Mouse (Mus musculus): Measurements from ENCODE around the gene Brd1. TPM values are rescaled to one million over a fixed set of nuclear protein-coding genes. Genes with fewer than 3 reads are reported as not detected.
"Not testable (repeated sequence)": the region's sequence is repeated elsewhere in the genome, so short reads cannot be mapped to it uniquely, and the experiment has no call there.

Gene Brd1
- polyA plus RNA-seq, 1 experiment = 26.1 TPM

DNA sequence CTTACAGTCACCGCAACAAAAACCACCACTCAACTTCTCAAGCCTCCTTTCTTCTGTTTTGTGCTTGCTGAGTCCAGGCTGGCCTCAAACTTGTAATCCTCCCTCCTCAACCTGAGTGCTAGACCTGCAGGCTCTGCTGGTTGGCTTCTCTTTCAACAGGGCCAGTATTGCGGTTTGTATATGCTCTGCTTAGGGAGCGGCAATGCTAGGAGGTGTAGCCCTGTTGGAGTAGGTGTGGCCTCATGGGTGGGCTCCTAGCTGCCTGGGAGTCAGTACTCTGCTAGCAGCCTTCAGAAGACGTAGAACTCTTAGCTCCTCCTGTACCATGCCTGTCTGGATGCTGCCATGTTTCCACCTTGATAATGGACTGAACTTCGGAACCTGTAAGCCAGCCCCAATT is 25.8 kb downstream of the Brd1 start:
- H3K4me1 ChIP-seq (ENCODE audit: control insufficient read depth, insufficient read depth, low read length) = no peaks in the 10 kb centered on the region; the same call in 1 of the 2 replicates
- 91% methylated on average over 5 of the region's 5 CpGs for WGBS
- DNase-seq = no peak
- no peaks in the 10 kb centered on the region for H3K27me3 ChIP-seq (ENCODE audit: control insufficient read depth, insufficient read depth, low read length)
- no peak overlapping the region for H3K27ac ChIP-seq (ENCODE audit: insufficient read depth, low read length)
- TF ChIP-seq CTCF (IDR thresholded peaks at IDR 0.05; ENCODE audit: borderline replicate concordance, insufficient read depth, low read depth, low read length) (no peak), POLR2A (IDR thresholded peaks at IDR 0.05; ENCODE audit: borderline replicate concordance, insufficient read depth, low read length) (no peak)
- H3K4me3 ChIP-seq (replicated peaks; ENCODE audit: insufficient read depth, low read depth, low read length) = no peak overlapping the region

DNA sequence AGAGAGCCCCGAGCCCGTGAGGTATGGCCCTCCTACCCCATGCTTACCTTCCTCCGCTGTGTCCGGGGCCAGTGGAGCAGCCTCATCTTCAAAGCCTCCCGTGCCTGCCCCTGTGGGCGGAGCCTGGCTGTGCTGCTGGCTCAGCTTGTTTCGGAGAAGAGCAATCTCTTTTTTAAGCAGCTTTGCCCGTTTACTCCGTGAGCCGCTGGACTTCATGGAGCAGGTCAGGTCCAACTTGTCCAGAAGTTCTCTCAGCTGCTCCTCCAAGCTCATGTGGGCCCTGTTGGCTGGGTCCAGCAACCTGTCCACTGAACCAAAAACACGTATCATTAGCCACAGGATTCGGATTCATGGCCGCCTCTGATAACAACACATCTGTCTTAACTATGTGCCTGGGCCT is 27.0 kb downstream of the Brd1 start:
- not testable (repeated sequence) for DNase-seq; H3K27ac ChIP-seq (ENCODE audit: insufficient read depth, low read length); H3K4me3 ChIP-seq (replicated peaks; ENCODE audit: insufficient read depth, low read depth, low read length); H3K27me3 ChIP-seq (ENCODE audit: control insufficient read depth, insufficient read depth, low read length); H3K4me1 ChIP-seq (ENCODE audit: control insufficient read depth, insufficient read depth, low read length)
- WGBS = 67% methylated on average over 13 of the region's 13 CpGs

DNA sequence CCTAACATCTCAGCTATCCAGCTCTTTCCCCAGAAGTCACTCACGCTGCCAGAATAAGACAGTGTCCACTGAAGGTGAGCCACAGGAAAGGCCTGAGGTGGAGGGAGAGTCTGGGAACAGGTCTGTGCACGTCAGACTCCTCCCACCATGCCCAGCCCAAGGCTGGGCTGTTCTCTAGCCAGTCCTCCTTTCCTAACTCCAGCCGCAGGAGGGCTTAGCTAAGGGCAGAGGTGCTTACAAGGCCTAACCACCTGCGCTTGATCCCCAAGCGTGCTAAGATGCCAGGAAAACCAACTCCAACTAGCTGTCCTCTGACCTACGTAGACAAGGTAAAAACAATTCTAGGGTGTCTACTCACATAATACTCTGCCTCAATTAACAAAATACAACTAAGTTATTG is 27.7 kb downstream of the Brd1 start:
- H3K4me3 ChIP-seq (replicated peaks; ENCODE audit: insufficient read depth, low read depth, low read length) = no peak overlapping the region
- H3K27ac ChIP-seq (ENCODE audit: insufficient read depth, low read length) = no peak overlapping the region
- DNase-seq = no peak
- 90% methylated on average over 6 of the region's 6 CpGs for WGBS
- TF ChIP-seq CTCF (IDR thresholded peaks at IDR 0.05; ENCODE audit: borderline replicate concordance, insufficient read depth, low read depth, low read length) (no peak), POLR2A (IDR thresholded peaks at IDR 0.05; ENCODE audit: borderline replicate concordance, insufficient read depth, low read length) (no peak)
- H3K27me3 ChIP-seq (ENCODE audit: control insufficient read depth, insufficient read depth, low read length) = no peaks in the 10 kb centered on the region
- H3K4me1 ChIP-seq (ENCODE audit: control insufficient read depth, insufficient read depth, low read length) = no peaks in the 10 kb centered on the region; the same call in 1 of the 2 replicates

- no peak overlapping the region for H3K27ac ChIP-seq (ENCODE audit: insufficient read depth, low read length)
- TF ChIP-seq POLR2A (IDR thresholded peaks at IDR 0.05; ENCODE audit: borderline replicate concordance, insufficient read depth, low read length) (no peak), CTCF (IDR thresholded peaks at IDR 0.05; ENCODE audit: borderline replicate concordance, insufficient read depth, low read depth, low read length) (no peak)
- H3K4me3 ChIP-seq (replicated peaks; ENCODE audit: insufficient read depth, low read depth, low read length) = no peak overlapping the region
- no peaks in the 10 kb centered on the region for H3K27me3 ChIP-seq (ENCODE audit: control insufficient read depth, insufficient read depth, low read length)
- no peak for DNase-seq
- no peaks in the 10 kb centered on the region; the same call in 1 of the 2 replicates for H3K4me1 ChIP-seq (ENCODE audit: control insufficient read depth, insufficient read depth, low read length)
- 55% methylated on average over 1 of the region's 1 CpGs for WGBS
These were observed 29.7 kb downstream of the Brd1 start for GRCm38 (mm10) chr15:88704284-88704683.

DNA sequence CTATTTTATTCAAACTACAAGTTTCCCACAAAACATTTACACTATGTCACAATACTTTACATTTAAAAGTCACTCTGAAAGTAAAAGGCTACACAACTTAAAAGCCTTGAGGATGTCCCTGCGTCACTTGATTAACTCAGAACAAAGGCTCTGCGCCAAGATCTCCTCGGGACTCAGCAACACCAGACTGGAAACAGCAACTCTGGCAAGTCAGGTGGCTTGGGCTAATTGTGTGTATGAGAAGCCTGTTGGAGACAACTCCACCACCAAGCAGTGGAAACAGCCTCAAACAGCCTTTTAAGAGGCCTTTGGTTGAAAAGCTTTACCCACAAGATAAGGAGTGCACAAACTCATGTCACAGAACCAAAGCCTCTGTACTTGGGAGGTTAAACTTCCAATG is 31.5 kb downstream of the Brd1 start:
- H3K4me1 ChIP-seq (ENCODE audit: control insufficient read depth, insufficient read depth, low read length) = no peaks in the 10 kb centered on the region; the same call in 1 of the 2 replicates
- H3K27me3 ChIP-seq (ENCODE audit: control insufficient read depth, insufficient read depth, low read length) = no peaks in the 10 kb centered on the region
- WGBS = 9% methylated on average over 3 of the region's 3 CpGs
- DNase-seq = peak in 1 of 2 experiments; percentile 51
- no peak overlapping the region for H3K27ac ChIP-seq (ENCODE audit: insufficient read depth, low read length)
- no peak for TF ChIP-seq POLR2A (IDR thresholded peaks at IDR 0.05; ENCODE audit: borderline replicate concordance, insufficient read depth, low read length)
- no peak for TF ChIP-seq CTCF (IDR thresholded peaks at IDR 0.05; ENCODE audit: borderline replicate concordance, insufficient read depth, low read depth, low read length)
- H3K4me3 ChIP-seq (replicated peaks; ENCODE audit: insufficient read depth, low read depth, low read length) = no peak overlapping the region

- TF ChIP-seq CTCF (IDR thresholded peaks at IDR 0.05; ENCODE audit: borderline replicate concordance, insufficient read depth, low read depth, low read length) = no peak
- no peak overlapping the region for H3K27ac ChIP-seq (ENCODE audit: insufficient read depth, low read length)
- H3K4me1 ChIP-seq (ENCODE audit: control insufficient read depth, insufficient read depth, low read length) = no peaks in the 10 kb centered on the region; the same call in 1 of the 2 replicates
- 60% methylated on average over 18 of the region's 18 CpGs for WGBS
- no peak for DNase-seq
- no peaks in the 10 kb centered on the region for H3K27me3 ChIP-seq (ENCODE audit: control insufficient read depth, insufficient read depth, low read length)
- no peak overlapping the region for H3K4me3 ChIP-seq (replicated peaks; ENCODE audit: insufficient read depth, low read depth, low read length)
These were observed 33.3 kb downstream of the Brd1 start for GRCm38 (mm10) chr15:88700759-88701158.

- 70% methylated on average over 5 of the region's 5 CpGs for WGBS
- H3K4me3 ChIP-seq (replicated peaks; ENCODE audit: insufficient read depth, low read depth, low read length) = no peak overlapping the region
- H3K27me3 ChIP-seq (ENCODE audit: control insufficient read depth, insufficient read depth, low read length) = no peaks in the 10 kb centered on the region
- DNase-seq = no peak
- peaks cover 5% of the 10 kb centered on the region; the same call in 1 of the 2 replicates for H3K4me1 ChIP-seq (ENCODE audit: control insufficient read depth, insufficient read depth, low read length)
- TF ChIP-seq POLR2A (IDR thresholded peaks at IDR 0.05; ENCODE audit: borderline replicate concordance, insufficient read depth, low read length) (no peak), CTCF (IDR thresholded peaks at IDR 0.05; ENCODE audit: borderline replicate concordance, insufficient read depth, low read depth, low read length) (no peak)
- no peak overlapping the region for H3K27ac ChIP-seq (ENCODE audit: insufficient read depth, low read length)
These were observed 34.5 kb downstream of the Brd1 start for GRCm38 (mm10) chr15:88699508-88699907.

DNA sequence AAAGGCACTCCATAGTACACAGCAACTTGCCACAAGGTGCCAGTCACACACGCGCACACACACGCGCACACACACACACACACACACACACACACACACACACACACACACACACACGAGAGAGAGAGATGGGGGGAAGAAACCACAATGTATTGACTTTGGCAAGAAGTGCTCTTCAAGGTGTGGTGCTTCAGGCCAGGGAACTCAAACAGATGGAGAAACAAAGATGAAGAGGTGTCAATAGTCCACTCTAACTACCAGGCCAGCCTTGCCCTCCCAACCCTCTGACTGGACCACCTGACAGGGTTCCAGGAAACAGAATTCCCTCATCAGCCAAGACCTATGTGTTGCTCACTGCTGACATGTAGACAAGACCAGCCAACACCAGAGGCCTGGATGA is 36.4 kb downstream of the Brd1 start:
- Histone ChIP-seq H3K4me1 (ENCODE audit: control insufficient read depth, insufficient read depth, low read length) (peaks cover 8% of the 10 kb centered on the region; the same call in 1 of the 2 replicates), H3K27me3 (ENCODE audit: control insufficient read depth, insufficient read depth, low read length) (no peaks in the 10 kb centered on the region), H3K4me3 (replicated peaks; ENCODE audit: insufficient read depth, low read depth, low read length) (no peak overlapping the region), H3K27ac (ENCODE audit: insufficient read depth, low read length) (no peak overlapping the region)
- no peak for DNase-seq
- 90% methylated on average over 5 of the region's 5 CpGs for WGBS
- TF ChIP-seq POLR2A (IDR thresholded peaks at IDR 0.05; ENCODE audit: borderline replicate concordance, insufficient read depth, low read length) (no peak), CTCF (IDR thresholded peaks at IDR 0.05; ENCODE audit: borderline replicate concordance, insufficient read depth, low read depth, low read length) (no peak)

All from cerebellum, adult 2 months (tissue).